Mouse (Mus musculus): ENCODE measurements at regions not wholly inside any gene's neighbourhood (a gene's known extent, or its start where the extent isn't known, plus 50 kb on each side); places are given as distances from the start of the nearest gene placed in this dataset.
"Not testable (repeated sequence)": the region's sequence is repeated elsewhere in the genome, so short reads cannot be mapped to it uniquely, and the experiment has no call there.

DNA sequence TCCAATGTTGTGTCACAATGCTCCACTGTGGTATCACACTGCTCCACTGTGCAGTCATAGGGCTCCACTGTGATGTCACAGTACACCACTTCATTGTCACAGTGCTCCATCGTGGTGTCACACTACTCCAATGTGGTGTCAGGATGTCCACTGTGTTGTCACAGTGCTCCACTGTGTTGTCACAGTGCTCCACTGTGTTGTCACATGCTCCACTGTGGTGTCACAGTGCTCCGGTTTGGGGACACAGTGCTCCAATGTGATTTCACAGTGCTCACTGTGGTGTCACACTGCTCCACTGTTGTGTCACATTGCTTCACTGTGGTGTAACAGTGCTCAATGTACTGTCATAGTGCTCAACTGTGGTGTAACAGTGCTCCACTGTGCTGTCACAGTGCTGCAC is 108.1 kb upstream of the Scaf8 start:
- TF ChIP-seq CTCF (IDR thresholded peaks at IDR 0.05; ENCODE audit: low read depth), result no peak
- Histone ChIP-seq H3K9ac (replicated peaks; ENCODE audit: low read length) (no peak overlapping the region), H3K4me2 (ENCODE audit: low read depth, low read length) (no peak overlapping the region), H3K4me1 (ENCODE audit: insufficient read depth, low read length) (no peaks in the 10 kb centered on the region), H3K27me3 (ENCODE audit: insufficient read depth, low read length) (no peaks in the 10 kb centered on the region), H3K36me3 (ENCODE audit: insufficient read depth, low read length) (no peaks in the 10 kb centered on the region), H3K4me3 (ENCODE audit: low read length) (no peak overlapping the region), H3K27ac (no peak overlapping the region), H3K9me3 (ENCODE audit: low read length) (peaks cover 32% of the 10 kb centered on the region)
- no peak for ATAC-seq
- 87% methylated on average over 2 of the region's 2 CpGs for WGBS
- no peak for DNase-seq (ENCODE audit: low spot score)

DNA sequence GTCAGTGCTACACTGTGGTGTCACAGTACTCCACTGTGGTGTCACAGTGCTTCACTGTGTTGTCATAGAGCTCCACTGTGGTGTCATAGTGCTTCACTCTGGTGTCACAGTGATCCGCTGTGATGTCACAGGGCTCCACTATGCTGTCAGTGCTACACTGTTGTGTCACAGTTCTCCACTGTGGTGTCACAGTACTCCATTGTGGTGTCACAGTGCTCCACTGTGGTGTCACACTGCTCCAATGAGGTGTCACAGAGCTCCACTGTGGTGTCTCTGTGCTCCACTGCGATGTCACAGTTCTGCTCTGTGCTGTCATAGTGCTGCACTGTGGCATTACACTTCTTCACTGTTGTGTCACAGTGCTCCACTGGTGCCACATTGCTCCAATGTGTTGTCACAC is 107.5 kb upstream of the Scaf8 start:
- Histone ChIP-seq H3K9ac (replicated peaks; ENCODE audit: low read length) (no peak overlapping the region), H3K4me1 (ENCODE audit: insufficient read depth, low read length) (no peaks in the 10 kb centered on the region), H3K4me2 (ENCODE audit: low read depth, low read length) (no peak overlapping the region), H3K4me3 (ENCODE audit: low read length) (no peak overlapping the region), H3K9me3 (ENCODE audit: low read length) (peaks cover 34% of the 10 kb centered on the region), H3K36me3 (ENCODE audit: insufficient read depth, low read length) (no peaks in the 10 kb centered on the region), H3K27me3 (ENCODE audit: insufficient read depth, low read length) (no peaks in the 10 kb centered on the region), H3K27ac (no peak overlapping the region)
- no peak for DNase-seq (ENCODE audit: low spot score)
- TF ChIP-seq CTCF (IDR thresholded peaks at IDR 0.05; ENCODE audit: low read depth), result no peak
- ATAC-seq, result no peak
- WGBS, result 75% methylated on average over 2 of the region's 2 CpGs

DNA sequence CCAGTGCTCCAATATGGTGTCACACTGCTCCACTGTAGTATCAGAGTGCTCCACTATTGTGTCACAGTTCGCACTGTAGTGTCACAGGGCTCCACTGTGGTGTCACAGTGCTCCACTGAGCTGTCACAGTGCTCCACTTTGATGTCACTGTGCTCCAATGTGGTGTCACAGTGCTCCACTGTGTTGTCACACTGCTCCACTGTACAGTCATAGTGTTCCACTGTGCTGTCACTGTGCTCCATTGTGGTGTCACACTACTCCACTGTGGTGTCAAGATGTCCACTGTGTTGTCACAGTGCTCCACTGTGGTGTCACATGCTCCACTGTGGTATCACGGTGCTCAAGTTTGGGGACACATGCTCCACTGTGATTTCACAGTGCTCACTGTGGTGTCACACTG is 104.8 kb upstream of the Scaf8 start:
- Histone ChIP-seq H3K36me3 (ENCODE audit: insufficient read depth, low read length) (no peaks in the 10 kb centered on the region), H3K27ac (no peak overlapping the region), H3K4me1 (ENCODE audit: insufficient read depth, low read length) (no peaks in the 10 kb centered on the region), H3K9ac (replicated peaks; ENCODE audit: low read length) (no peak overlapping the region), H3K4me3 (ENCODE audit: low read length) (no peak overlapping the region), H3K4me2 (ENCODE audit: low read depth, low read length) (no peak overlapping the region), H3K27me3 (ENCODE audit: insufficient read depth, low read length) (no peaks in the 10 kb centered on the region), H3K9me3 (ENCODE audit: low read length) (peaks cover 36% of the 10 kb centered on the region)
- WGBS, result 65% methylated on average over 2 of the region's 2 CpGs
- no peak for TF ChIP-seq CTCF (IDR thresholded peaks at IDR 0.05; ENCODE audit: low read depth)
- no peak for DNase-seq (ENCODE audit: low spot score)
- no peak for ATAC-seq

DNA sequence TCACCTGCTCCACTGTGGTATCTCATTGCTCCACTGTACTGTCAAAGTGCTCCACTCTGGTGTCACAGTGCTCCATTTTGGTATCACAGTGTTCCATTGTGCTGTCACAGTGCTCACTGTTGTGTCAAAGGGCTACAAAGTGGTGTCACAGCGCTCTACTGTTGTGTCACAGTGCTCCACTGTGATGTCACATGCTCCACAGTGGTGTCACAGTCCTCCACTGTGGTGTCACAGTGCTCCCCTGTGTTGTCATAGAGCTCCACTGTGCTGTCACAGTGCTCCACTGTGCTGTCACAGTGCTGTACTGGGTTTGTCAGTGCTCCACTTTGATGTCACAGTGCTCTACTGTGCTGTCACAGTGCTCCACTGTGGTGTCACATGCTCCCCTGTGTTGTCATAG is 102.7 kb upstream of the Scaf8 start:
- no peak overlapping the region for H3K4me3 ChIP-seq (ENCODE audit: low read length)
- no peaks in the 10 kb centered on the region for H3K4me1 ChIP-seq (ENCODE audit: insufficient read depth, low read length)
- no peak for ATAC-seq
- TF ChIP-seq CTCF (IDR thresholded peaks at IDR 0.05; ENCODE audit: low read depth), result no peak
- DNase-seq (ENCODE audit: low spot score), result no peak
- no peak overlapping the region for H3K4me2 ChIP-seq (ENCODE audit: low read depth, low read length)
- H3K9me3 ChIP-seq (ENCODE audit: low read length), result peaks cover 36% of the 10 kb centered on the region
- H3K36me3 ChIP-seq (ENCODE audit: insufficient read depth, low read length), result no peaks in the 10 kb centered on the region
- H3K27me3 ChIP-seq (ENCODE audit: insufficient read depth, low read length), result no peaks in the 10 kb centered on the region
- no peak overlapping the region for H3K9ac ChIP-seq (replicated peaks; ENCODE audit: low read length)
- H3K27ac ChIP-seq, result no peak overlapping the region
- WGBS, result 31% methylated on average over 1 of the region's 1 CpGs

DNA sequence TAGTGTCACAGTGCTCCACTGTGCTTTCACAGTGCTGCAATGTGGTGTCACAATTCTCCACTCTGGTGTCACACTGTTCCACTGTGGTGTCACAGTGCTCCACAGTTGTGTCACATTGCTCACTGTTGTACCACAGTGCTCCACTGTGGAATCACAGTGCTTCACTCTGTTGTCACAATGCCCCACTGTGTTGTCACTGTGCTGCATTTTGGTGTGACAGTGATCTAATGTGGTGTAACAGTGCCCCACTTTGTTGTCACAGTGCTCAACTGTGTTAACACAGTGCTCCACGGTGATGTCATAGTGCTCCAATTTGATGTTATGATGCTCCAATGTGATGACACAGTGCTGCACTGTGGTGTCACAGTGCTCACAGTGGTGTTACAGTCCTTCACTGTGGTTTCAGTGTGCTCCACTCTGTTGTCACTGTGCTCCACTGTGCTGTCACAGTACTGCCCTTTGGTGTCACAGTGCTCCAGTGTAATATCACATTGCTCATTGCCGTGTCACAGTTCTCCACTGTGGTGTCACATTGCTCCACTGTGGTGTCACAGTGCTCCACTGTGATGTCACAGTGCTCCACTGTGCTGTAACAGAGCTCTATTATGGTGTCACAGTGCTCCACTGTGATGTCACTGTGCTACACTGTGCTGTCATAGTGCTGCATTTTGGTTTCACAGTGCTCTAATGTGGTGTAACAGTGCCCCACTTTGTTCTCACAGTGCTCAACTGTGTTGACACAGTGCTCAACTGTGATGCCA is 95.0 kb upstream of the Scaf8 start:
- 85% methylated on average over 2 of the region's 2 CpGs for WGBS
- TF ChIP-seq CTCF (IDR thresholded peaks at IDR 0.05; ENCODE audit: low read depth), result no peak
- H3K4me3 ChIP-seq (ENCODE audit: low read length), result no peak overlapping the region
- peaks cover 18% of the 10 kb centered on the region for H3K9me3 ChIP-seq (ENCODE audit: low read length)
- no peak overlapping the region for H3K9ac ChIP-seq (replicated peaks; ENCODE audit: low read length)
- H3K36me3 ChIP-seq (ENCODE audit: insufficient read depth, low read length), result no peaks in the 10 kb centered on the region
- ATAC-seq, result peak; percentile 66
- no peaks in the 10 kb centered on the region for H3K27me3 ChIP-seq (ENCODE audit: insufficient read depth, low read length)
- no peaks in the 10 kb centered on the region for H3K4me1 ChIP-seq (ENCODE audit: insufficient read depth, low read length)
- H3K4me2 ChIP-seq (ENCODE audit: low read depth, low read length), result no peak overlapping the region
- DNase-seq (ENCODE audit: low spot score), result no peak
- no peak overlapping the region for H3K27ac ChIP-seq

DNA sequence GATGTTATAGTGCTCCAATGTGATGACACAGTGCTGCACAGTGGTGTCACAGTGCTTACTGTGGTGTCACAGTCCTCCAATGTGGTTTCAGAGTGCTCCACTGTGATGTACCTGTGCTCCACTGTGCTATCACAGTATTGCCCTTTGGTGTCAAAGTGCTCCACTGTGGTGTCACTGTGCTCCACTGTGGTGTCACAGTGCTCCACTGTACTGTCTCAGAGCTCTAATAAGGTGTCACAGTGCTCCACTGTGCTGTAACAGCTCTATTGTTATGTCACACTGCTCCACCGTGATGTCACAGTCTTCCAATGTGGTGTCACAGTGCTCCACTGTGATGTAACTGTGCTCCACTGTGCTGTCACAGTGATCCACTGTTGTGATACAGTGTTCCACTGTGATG is 94.4 kb upstream of the Scaf8 start:
- DNase-seq (ENCODE audit: low spot score) (no peak), ATAC-seq (peak; percentile 66; the same call in 1 of the 2 replicates)
- Histone ChIP-seq H3K36me3 (ENCODE audit: insufficient read depth, low read length) (no peaks in the 10 kb centered on the region), H3K4me2 (ENCODE audit: low read depth, low read length) (no peak overlapping the region), H3K27me3 (ENCODE audit: insufficient read depth, low read length) (no peaks in the 10 kb centered on the region), H3K27ac (no peak overlapping the region), H3K4me1 (ENCODE audit: insufficient read depth, low read length) (no peaks in the 10 kb centered on the region), H3K4me3 (ENCODE audit: low read length) (no peak overlapping the region), H3K9ac (replicated peaks; ENCODE audit: low read length) (no peak overlapping the region), H3K9me3 (ENCODE audit: low read length) (peaks cover 13% of the 10 kb centered on the region; the same call in 1 of the 2 replicates)
- WGBS, result 89% methylated on average over 1 of the region's 1 CpGs
- no peak for TF ChIP-seq CTCF (IDR thresholded peaks at IDR 0.05; ENCODE audit: low read depth)

DNA sequence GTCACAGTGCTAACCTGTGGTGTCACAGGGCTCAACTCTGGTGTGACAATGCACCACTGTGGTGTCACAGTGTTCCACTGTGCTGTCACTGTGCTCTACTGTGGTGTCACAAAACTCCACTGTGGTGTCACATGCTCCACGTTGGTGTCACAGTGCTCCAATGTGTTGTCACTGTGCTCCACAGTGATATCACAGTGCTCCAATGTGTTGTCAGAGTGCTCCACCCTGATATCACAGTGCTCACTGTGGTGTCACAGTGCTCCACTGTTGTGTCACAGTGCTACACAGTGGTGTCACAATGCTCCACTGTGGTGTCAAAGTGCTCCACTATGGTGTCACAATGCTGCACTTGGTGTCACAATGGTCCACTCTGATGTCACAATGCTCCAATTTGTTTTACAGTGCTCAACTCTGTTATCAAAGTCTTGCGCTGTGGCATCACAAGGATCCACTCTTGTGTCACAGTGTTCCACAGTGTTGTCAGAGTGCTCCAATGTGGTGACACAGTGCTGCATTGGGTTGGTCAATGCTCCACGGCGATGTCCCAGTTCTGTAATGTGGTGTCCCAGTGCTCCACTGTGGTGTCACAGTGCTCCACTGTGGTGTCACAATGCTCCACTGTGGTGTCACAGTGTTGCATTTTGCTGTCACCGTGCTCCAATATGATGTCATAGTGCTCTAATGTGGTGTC is 92.4 kb upstream of the Scaf8 start:
- H3K9ac ChIP-seq (replicated peaks; ENCODE audit: low read length), result no peak overlapping the region
- DNase-seq (ENCODE audit: low spot score) (no peak), ATAC-seq (no peak)
- no peaks in the 10 kb centered on the region for H3K36me3 ChIP-seq (ENCODE audit: insufficient read depth, low read length)
- H3K27me3 ChIP-seq (ENCODE audit: insufficient read depth, low read length), result no peaks in the 10 kb centered on the region
- H3K4me1 ChIP-seq (ENCODE audit: insufficient read depth, low read length), result no peaks in the 10 kb centered on the region
- WGBS, result 87% methylated on average over 5 of the region's 5 CpGs
- no peak overlapping the region for H3K27ac ChIP-seq
- H3K9me3 ChIP-seq (ENCODE audit: low read length), result peaks cover 13% of the 10 kb centered on the region; the same call in 1 of the 2 replicates
- H3K4me3 ChIP-seq (ENCODE audit: low read length), result no peak overlapping the region
- TF ChIP-seq CTCF (IDR thresholded peaks at IDR 0.05; ENCODE audit: low read depth), result no peak
- H3K4me2 ChIP-seq (ENCODE audit: low read depth, low read length), result no peak overlapping the region

DNA sequence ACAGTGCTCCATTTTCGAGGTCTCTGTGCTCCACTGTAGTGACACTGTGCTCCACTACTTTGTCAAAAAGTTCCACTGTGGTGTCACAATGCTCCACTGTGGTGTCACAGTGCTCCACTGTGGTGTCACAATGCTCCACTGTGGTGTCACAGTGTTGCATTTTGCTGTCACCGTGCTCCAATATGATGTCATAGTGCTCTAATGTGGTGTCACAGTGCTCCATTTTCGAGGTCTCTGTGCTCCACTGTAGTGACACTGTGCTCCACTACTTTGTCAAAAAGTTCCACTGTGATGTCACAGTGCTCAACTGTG is 91.9 kb upstream of the Scaf8 start:
- WGBS, result 34% methylated on average over 3 of the region's 3 CpGs
- not testable (repeated sequence) for DNase-seq (ENCODE audit: low spot score); H3K9ac ChIP-seq (replicated peaks; ENCODE audit: low read length); H3K4me1 ChIP-seq (ENCODE audit: insufficient read depth, low read length); H3K27me3 ChIP-seq (ENCODE audit: insufficient read depth, low read length); H3K4me3 ChIP-seq (ENCODE audit: low read length); H3K4me2 ChIP-seq (ENCODE audit: low read depth, low read length); H3K27ac ChIP-seq; H3K36me3 ChIP-seq (ENCODE audit: insufficient read depth, low read length)
- peaks cover 13% of the 10 kb centered on the region; the same call in 1 of the 2 replicates for H3K9me3 ChIP-seq (ENCODE audit: low read length)
- peak; percentile 60; the same call in 1 of the 2 replicates for ATAC-seq
